Mouse (Mus musculus) gastrocnemius, postnatal 36 days (tissue): ENCODE data around the gene Ddc. TPM values are rescaled to one million over a fixed set of nuclear protein-coding genes. Genes with fewer than 3 reads are reported as not detected.

Source experiments
- DNase-seq, 2 experiments: peaks; one replicate each; pipeline ENCODE4 v3.0.0; 2022
- intact Hi-C: fragments of 180-260 bp; cut with DNase I; formaldehyde crosslinking; loops from one replicate; pipeline ENCODE4 v1.15.1; 2025
- total RNA-seq, 2 experiments: library from RNA; stranded (reverse); gene quantifications; 2 replicates each; pipeline ENCODE4 v1.2.3; 2021

Ddc gene
- total RNA-seq, 2 experiments from 2014 or later, result 0.66 to 0.86 TPM

GRCm38 (mm10) chr11:11766105-11766504 lies 131.8 kb downstream of the Ddc start:
- intact Hi-C loops, result no loop called here
- DNase-seq, result no peak

- intact Hi-C loops, result no loop called here
- no peak for DNase-seq
Measured at GRCm38 (mm10) chr11:11765414-11765813, 132.5 kb downstream of the Ddc start.

Other genes starting within 250 kb of the Ddc start
- 1 to 10 TPM in 1 of 2 experiments, under 1 TPM in 1; 0.32 to 2.4 TPM for gene Ikzf1, start 213.1 kb downstream of the Ddc start, total RNA-seq
- gene Fignl1, start 89.2 kb downstream of the Ddc start, total RNA-seq, result under 1 TPM; 0.30 to 0.36 TPM
- 10 to 100 TPM; 47.5 to 62.4 TPM for gene Grb10, start 140.5 kb upstream of the Ddc start, total RNA-seq